Mouse (Mus musculus) bone marrow macrophage, adult 2 months (primary cell): Measurements from ENCODE around the gene Sall4. TPM values are rescaled to one million over a fixed set of nuclear protein-coding genes. Genes with fewer than 3 reads are reported as not detected.

Source experiments
- H3K27ac ChIP-seq: 2 replicates; pipeline ENCODE4 v1.5.1; 2012; ENCODE audit warnings: low read depth, low read length; ENCODE audit not compliant: insufficient read depth
- H3K4me1 ChIP-seq: 2 replicates; pipeline ENCODE4 v1.6.1; 2012; ENCODE audit warnings: low read length; ENCODE audit not compliant: control insufficient read depth, insufficient read depth
- H3K4me3 ChIP-seq: 2 replicates; pipeline ENCODE4 v1.5.1; 2012; ENCODE audit warnings: mild to moderate bottlenecking, low read length, moderate library complexity; ENCODE audit not compliant: insufficient read depth
- CTCF ChIP-seq: IDR thresholded peaks from 2 replicates; pipeline ENCODE4 v1.5.1; 2012; ENCODE audit warnings: low read depth, mild to moderate bottlenecking, low read length, moderate library complexity
- POLR2A ChIP-seq: IDR thresholded peaks from 2 replicates; pipeline ENCODE4 v1.6.1; 2012; ENCODE audit warnings: mild to moderate bottlenecking, low read depth, low read length, borderline replicate concordance
- polyA plus RNA-seq: library from polyadenylated mRNA; stranded (reverse); fragments of >200 nt; gene quantifications from 2 replicates; pipeline ENCODE4 v1.2.4, GENCODE M21; 2012; ENCODE audit not compliant: missing spikeins, insufficient read depth, insufficient read length

Gene Sall4
- polyA plus RNA-seq, 1 experiment: not detected

DNA sequence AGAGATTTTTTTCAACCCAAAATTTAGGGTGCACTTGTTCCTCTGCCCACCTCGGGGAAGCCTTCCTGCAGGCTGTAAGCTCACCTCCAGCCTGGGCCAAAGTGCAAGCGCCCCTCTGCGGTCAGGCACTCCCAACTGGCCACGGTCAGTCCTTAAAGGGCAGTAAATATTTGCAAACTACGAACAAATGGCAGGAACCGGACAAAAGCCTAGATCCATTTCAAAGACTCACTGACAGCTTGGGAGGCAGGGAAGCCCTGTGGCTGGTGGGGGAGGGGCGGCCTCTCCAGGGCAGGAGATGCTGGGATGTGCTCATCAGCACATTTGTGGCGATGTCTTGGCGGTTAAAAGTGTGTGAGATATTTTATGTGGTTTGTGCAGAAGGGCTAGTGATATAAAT, 12.3 kb upstream of the Sall4 start:
- TF ChIP-seq CTCF: no peak
- no peak for TF ChIP-seq POLR2A
- H3K27ac ChIP-seq: no peak overlapping the region
- no peak overlapping the region for H3K4me3 ChIP-seq
- H3K4me1 ChIP-seq: no peaks in the 10 kb centered on the region

DNA sequence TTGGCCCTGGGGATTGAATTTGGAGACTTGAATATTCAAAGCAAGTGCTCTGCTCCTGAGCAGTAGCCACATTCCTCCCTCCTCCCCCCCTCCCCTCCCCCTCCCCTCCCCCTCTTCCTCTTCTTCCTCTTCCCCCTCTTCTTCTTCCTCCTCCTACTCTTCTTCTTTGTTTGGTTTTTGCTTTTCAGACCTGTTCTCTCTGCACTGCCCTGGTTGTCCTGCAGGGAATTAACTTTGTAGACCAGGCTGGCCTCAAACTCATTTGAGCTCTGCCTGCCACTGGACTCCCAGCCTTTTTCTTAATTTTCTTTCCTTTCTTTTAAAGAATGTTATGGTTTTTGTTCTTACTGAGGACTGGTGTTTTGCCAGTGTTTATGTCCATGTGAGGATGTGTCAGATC, 9.7 kb upstream of the Sall4 start:
- H3K4me3 ChIP-seq: no peak overlapping the region
- no peak overlapping the region for H3K27ac ChIP-seq
- no peak for TF ChIP-seq CTCF
- no peaks in the 10 kb centered on the region for H3K4me1 ChIP-seq

DNA sequence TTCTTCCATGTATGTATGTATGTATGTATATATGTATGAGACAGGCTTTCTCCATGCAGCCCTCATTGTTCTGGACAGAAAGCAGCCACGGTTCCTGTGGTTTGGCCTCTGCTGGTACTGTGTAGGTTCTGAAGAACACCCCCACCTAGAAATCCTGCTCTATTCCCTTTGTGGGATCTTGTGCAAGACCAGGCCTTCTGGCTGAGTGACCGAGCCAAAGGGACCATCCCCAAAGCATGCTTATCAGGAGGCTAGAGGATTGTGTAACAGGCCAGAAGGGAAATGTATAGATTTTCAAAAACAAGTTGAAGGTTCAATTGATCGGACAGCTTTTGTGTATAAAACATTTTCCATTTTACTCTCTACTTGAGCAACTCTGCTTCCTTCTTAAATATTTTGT, 8.5 kb upstream of the Sall4 start:
- Histone ChIP-seq H3K4me1 (no peaks in the 10 kb centered on the region), H3K4me3 (no peak overlapping the region), H3K27ac (no peak overlapping the region)
- TF ChIP-seq CTCF (no peak), POLR2A (no peak)

DNA sequence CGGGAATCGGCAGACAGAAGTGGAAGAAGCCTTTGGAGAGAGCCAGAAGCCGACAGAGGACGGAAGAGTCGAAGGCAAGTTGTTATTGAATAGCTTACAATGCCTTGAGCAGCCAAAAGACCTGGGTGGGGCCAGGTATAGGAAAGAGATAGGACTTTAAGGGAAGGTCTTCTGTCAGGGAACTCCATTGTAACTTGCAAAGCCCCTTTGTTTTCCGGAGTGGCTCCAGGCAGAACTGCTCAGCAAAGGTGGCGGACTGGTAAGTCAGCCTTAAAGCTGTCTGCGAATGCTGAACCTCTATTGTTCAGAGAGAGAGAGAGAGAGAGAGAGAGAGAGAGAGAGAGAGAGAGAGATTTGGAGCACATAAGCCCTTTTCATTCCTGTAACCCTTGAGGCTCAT, 1.5 kb upstream of the Sall4 start:
- TF ChIP-seq POLR2A: no peak
- no peak for TF ChIP-seq CTCF
- H3K4me3 ChIP-seq: no peak overlapping the region
- H3K27ac ChIP-seq: no peak overlapping the region
- H3K4me1 ChIP-seq: no peaks in the 10 kb centered on the region

DNA sequence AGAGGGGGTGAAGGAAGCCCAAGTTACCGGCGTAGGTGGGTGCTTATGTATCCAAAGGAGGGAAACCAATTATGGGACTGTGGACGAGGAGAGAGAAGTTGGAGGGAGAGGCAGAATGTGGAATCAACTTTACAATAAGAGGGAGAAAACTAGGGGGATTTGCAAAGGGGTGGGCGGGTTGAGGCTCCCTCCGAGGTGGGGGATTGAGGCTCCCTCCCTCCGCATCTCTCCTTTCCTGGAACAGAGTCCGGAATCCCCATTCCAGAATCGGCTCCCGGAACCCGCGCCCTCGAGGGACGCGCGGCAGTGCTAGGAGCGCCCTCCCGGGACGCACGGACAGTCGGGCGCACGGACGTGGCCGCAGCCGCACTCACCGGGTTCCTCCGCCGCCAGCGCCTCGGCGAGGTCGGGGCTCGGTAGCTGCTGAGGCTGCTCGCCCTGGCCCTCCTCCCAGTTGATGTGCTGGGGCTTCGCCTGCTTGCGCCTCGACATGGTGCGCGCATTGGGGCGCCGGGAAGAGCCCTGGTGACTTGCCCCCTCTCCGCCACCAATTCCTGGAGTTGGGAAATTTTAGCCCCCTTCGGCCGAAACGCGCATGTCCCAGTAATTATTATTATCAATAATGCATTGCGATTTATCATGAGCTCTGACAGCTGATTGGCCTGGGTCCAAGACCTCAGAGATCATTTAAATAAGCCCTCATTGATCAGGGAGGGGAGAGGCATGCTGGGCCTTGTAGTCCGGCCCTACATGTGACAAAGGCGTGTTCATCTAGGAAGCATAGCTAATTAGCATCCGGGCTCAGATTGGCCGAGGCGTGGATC, 993 bp downstream of the Sall4 start:
- Histone ChIP-seq H3K27ac (no peak overlapping the region), H3K4me3 (no peak overlapping the region), H3K4me1 (no peaks in the 10 kb centered on the region)
- TF ChIP-seq CTCF (no peak), POLR2A (no peak)

DNA sequence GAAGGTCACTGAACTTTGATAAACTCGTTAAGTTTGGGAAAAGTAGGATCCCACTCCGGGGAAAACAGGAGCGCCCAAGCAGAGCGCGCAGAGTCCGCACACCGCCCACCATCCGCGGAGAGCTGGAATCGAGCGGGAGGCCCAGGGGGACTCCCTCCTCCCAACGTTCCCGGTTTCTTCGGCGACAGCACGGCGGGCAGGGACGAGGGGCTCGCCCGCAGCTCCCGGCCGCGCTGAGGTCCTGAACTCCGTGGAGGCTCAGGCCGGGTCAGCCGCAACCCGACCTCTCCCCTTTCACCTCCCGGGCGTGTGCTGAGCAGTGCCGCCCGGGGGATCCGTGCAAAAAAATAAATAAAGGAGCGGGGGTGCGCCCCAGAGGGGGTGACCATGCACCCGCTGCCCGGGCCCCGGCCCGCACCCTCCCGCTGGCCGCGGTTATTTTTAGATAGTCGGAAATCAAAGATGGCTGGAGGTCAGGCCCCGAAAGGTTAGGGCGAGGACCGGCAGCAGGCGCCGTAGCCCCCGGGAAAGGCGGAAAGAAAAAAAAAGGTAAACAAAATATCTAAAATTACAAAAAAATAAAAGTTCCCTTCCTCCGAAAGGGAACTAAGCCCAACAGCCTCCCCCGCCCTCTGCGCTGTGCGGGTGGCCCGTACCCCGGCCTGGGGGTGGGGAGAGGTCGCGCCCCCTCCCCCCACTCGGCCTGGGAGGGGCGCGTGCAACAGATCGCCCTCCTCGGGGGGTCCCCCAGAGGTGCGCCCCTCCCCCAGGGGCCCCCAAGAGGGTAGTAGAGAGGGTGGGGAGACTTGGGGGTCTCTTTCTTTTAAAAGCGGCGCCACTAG, 1.8 kb downstream of the Sall4 start:
- no peak for TF ChIP-seq CTCF
- no peak for TF ChIP-seq POLR2A
- no peaks in the 10 kb centered on the region for H3K4me1 ChIP-seq
- H3K27ac ChIP-seq: no peak overlapping the region
- H3K4me3 ChIP-seq: no peak overlapping the region

DNA sequence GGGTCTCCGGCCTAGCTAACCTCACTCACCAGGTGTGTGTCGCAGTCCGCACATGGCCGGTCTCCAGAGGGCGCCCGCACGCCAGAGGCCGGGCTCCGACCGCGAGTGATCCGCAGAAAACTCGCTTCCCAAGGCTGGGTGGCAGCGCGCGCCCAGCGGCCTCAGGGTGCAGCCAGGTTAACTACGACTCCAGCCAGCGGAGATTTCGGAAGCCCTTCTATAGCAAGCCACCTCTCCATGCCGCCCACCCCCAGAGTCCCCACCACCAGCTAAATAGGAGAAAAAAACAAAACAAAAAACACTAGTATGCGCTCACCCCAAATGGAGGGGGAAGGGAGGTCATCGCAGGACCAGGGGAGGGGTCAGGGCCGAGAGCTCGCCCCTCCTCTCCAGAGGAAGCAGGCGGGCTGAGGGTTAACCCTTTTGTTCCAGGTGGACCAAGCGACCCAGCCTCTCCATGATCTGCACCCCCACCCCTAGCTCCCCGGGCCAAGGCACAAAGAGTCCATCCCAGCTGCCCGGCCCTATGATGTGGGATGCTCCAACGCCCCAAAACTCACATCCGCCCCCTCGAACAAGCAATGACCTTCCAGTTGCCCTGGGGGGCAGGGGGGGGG, 2.6 kb downstream of the Sall4 start:
- Histone ChIP-seq H3K27ac (no peak overlapping the region), H3K4me3 (no peak overlapping the region), H3K4me1 (no peaks in the 10 kb centered on the region)
- no peak for TF ChIP-seq CTCF
- TF ChIP-seq POLR2A: no peak

DNA sequence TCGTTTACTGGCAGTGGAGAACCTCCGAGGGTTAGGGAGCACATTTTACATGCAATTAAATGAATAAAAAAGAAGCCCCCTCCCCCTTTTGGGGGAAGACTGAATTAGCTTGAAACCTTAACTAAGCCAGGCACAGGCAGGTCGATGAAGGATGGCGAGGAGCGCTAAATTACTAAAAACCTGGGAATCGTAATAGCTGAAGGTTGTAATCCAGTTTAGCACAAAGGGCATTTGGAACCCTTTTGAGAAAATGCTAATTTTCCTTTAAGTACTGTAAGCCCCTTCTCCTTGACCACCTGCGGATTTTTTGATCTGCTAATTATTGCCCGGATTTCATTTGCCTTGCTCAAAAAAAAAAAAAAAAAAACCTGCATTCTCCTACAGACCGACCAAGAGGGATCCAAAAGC, 3.3 kb downstream of the Sall4 start:
- Histone ChIP-seq H3K27ac (no peak overlapping the region), H3K4me3 (no peak overlapping the region), H3K4me1 (no peaks in the 10 kb centered on the region)
- TF ChIP-seq CTCF: no peak
- no peak for TF ChIP-seq POLR2A

DNA sequence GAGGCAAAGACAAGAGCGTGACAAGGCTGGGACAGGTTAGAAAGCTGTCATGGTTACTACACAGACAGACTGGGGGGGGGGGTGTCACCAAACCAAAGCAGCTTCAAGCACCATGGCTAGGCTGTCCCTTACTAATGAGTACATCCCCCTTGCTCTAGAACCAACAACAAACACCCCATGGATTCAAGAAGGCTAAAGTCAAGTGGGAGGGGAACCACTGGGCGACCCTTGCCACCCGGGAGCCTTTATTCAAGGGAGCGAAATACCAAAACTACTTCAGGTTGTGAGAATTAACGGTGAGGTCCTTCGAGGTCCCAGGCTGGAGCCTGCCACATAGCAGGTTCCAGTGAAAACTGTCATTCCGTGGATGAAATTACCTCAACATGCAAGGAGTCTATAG, 4.0 kb downstream of the Sall4 start:
- TF ChIP-seq CTCF (no peak), POLR2A (no peak)
- H3K4me1 ChIP-seq: no peaks in the 10 kb centered on the region
- H3K27ac ChIP-seq: no peak overlapping the region
- H3K4me3 ChIP-seq: no peak overlapping the region

DNA sequence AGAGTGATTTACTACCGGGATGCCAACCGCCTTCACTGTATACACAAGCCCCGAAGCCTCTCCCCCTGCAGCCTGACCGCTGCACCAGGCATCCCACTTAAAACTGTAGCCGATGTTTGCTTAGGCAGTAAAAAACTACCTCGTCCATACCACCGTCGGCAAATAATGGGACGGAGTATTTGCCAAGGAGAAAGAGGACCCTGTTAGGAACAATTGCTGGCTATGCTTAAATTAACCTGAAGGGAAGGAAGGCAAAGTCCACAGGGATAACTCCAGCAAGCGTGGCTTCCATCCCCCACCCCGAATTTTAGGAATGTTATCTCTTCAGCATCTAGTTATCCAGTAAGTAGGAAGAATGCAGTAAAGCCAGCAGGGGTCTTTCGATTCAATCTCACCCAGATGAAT, 5.3 kb downstream of the Sall4 start:
- no peak for TF ChIP-seq POLR2A
- no peak for TF ChIP-seq CTCF
- Histone ChIP-seq H3K27ac (no peak overlapping the region), H3K4me3 (no peak overlapping the region), H3K4me1 (no peaks in the 10 kb centered on the region)
